Mouse (Mus musculus) cerebellum, postnatal 10 days (tissue): ENCODE results near the gene Bcl7a.
A peak's percentile ranks its signal among the peaks of the same experiment; 100 is the strongest.

ENCODE experiments used
- DNase-seq, 2 experiments: peaks; one replicate each; pipeline ENCODE4 v3.0.0; 2021; ENCODE audit warnings: mixed read lengths in 2 of 2

The Bcl7a gene

DNA sequence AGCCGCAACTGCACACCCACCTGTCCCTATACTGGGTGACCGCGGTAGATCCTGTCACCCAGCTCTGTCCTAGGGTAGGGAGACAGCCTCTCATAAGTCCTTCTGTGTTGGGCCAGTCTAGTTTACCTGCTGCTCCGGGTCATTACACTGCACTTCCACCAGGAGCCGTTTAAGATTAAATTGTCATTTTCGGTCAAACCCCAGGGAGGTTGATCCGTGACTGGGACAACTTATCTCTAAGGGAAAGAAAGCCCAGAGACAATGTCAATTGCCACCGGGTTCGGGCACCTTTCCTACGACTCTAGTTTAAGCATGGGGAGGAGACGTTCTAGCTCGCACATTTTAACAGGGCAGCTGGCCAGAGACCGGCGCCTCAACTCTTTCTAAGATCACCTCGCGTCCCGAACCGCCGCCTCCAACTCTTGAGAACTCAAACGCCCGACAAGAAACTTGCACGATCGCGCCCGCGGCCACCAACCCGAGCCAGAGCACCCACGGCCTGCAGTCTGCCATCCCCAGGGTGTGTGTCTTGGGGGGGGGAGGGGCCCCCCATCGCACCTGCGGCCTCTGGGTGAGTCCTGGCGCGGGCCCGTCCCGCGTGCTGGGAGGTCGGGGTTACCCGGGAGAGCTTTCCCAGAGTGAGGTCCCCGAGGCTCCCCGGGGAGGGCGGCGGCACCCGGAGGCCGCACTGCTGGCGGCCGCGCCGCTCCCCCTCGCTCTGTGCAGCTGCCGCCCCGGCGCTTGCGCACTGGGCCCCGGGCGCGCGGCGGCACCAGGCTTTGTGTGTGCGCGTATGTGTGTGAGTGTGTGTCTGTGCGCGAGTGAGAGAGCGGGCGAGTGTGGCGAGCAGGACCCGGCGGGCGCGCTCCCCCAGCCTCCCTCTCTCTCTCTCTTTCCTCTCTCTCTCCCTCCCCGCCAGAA, at the start of gene Bcl7a:
TSS of gene Bcl7a (plus strand) at position 128 of the 921 bp plus-strand sequence.
- DNase-seq = peak; percentile 93 to 97

DNA sequence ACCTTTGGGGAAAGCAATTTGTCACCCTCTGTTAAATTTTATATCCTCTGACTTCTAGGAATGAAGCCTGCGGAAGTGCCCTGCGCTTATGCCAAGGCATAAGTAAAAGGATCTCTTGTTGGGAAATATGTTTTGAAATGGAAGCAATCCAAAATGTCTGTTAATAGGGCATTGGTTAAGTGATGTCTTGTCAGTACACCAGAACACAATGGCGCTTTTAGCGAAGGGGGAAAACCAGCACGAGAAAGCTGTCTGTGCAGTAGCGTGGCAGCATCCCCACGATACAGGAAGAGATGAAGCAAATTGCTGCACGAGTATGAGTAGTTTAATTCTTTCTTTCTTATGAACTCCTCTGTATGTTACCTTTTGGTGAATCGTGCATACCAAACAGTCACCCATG, 49.0 kb upstream of the Bcl7a start:
- DNase-seq = no peak

DNA sequence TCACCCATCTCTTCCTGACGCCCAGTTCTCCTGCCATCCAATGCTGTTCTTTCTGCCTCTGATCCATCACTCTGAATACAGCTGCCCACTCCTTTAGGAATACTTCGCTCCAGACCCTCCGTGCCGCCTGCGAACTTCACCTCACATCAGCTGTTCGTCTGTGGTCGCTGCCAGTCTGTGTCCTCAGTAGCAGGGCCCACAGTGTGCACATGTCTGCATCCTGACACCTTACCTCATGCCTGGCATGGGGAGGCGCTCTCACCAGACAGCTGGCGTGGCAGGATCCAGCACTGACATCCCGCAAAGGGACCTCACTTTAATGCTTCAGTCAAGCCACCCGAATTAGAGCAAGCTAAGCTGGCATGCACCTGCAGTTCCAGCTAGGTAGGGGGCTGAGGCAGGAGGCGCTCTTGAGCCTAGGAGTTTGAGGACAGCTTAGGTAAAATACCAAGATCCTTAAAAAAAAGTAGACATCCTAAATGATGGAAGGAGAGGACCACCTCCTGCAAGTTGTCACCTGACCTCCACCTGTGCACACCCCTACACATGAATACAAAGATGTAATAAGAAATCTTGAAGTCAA, 47.3 kb upstream of the Bcl7a start:
- peak; percentile 46 to 52 for DNase-seq

DNA sequence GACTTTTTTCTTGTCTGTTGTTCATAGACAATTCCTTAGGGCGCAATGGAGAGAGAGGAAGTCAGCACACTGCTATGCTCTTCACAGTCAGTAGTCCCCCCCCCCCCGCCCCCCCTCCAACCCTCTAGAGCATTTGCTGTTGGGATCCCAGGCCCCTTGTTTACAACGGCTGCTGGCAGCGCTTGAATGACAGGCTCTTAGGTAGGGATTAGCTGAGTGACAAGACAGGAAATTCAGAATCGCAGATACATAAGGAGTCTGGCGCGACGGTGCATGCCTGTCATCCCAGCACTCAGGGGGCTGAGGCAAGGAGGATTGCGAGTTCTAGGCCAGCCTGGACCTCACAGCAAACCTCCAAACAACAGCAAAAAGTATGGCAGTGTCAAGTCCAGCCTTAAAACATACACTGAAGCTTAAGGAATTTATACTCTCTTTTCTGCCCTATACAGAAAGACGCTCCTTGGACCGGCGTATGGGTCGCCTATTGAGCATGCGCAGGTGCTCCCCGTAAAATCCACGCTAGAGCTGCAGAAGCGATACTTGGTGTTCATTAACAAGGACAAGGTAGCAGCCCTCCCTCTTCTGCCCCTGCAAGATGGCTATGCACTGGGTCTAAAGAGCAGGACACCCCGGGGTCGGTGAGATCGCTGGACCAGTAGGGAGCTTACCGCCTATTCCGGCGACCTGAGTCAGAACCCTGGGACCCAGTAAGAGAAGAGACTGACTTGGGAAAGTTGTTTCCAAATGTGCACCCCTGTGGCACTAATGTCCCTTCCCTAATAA, 46.5 kb upstream of the Bcl7a start:
- DNase-seq = no peak

DNA sequence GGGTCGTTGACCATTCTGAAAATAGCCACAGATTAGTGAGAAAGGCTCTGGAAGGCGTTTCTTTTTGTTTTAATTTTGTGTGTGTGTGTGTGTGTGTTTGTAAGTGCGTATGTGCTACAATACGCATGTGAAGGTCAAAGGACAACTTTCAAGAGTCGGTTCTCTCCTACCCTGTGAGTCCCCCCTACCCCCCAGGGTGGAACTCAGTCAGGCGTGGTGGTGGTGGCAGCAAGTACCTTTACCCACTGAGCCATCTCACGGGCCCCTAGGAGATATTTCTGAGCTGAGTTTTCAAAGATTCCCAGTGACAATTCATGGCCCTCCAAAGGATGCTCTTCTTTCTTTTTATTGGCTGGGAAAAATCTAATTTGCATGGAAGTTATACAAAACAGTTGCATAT, 45.8 kb upstream of the Bcl7a start:
- peak in 1 of 2 experiments; percentile 20 for DNase-seq

DNA sequence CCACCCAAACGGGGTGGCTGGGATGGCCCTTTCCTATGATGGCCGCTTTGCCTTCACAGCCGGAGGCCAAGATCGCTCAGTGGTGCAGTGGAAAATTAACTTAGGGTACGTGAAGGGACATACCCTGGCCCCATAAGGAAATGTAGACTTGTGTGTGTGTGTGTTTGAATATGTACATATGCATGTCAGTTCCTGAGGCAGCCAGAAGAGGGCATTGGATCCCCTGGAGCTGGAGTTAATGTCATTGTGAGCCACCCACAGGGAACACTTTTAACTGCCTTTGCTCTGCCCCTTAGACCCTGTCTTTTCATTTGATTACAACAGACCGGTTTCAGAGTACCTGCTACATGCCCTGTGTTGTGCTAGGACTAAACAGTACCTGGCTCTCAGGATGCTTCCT, 45.1 kb upstream of the Bcl7a start:
- DNase-seq = peak; percentile 36 to 52

DNA sequence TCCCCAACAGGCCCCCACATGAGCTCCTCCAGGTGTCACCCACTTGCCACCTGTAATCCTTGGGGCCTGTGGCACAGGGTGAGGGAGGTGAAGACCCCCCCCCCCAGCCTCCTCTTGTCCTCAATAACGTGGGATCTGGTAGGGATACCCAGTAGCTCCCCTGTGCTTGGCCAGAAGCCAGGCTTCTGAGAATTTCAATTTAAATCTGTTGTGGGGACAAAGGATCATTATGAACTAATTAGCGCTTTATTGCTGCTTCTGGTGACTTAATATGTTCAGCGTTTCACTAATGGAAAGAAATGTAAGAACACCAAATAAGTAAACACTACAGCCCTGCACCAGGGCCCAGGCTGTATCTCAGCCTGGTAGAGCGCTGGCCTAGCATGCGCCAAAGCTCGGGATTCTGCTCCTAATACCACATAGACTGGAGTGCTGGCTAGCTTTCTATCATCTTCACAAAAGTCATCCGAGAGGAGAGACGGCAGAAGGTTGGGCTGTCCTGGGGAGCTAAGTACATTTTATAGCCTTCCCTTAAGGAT, 43.1 kb upstream of the Bcl7a start:
- DNase-seq = peak; percentile 44 to 52

DNA sequence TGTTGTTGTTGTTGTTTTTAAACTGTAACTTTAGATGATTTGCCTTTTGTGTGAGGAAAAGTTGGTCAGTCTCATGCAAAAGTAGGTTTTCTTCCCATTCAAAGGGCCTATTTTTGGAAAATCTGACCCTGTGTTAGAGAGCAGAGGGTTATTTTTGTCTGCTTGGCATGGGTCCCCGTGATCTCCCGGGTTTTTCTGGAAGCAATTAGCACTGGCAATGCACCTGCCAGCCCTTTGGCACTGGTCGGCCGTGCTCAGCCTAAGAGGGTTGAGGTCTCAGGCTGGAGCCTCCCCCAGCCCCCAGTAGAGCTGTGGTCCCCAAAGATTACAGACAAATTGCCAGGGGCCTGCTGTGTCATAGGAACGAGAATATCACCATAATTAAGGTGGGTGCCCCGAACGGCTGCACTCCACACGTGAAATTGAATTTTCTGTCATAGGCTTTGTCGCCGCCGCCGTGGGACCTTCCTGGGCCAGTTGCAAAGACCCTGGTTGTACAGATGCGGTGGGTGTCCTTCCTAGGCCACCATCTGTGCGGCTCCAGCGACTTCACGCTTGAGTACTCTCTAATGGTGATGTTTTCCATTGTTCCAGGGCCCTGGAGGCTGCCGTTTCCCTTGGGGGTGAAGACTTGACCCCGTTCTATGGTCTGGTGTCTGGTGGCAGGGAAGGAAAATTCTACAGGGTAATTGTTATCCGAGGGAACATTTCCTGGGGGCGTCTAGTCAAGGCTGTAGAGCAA, 41.7 kb upstream of the Bcl7a start:
- peak; percentile 88 to 89 for DNase-seq

DNA sequence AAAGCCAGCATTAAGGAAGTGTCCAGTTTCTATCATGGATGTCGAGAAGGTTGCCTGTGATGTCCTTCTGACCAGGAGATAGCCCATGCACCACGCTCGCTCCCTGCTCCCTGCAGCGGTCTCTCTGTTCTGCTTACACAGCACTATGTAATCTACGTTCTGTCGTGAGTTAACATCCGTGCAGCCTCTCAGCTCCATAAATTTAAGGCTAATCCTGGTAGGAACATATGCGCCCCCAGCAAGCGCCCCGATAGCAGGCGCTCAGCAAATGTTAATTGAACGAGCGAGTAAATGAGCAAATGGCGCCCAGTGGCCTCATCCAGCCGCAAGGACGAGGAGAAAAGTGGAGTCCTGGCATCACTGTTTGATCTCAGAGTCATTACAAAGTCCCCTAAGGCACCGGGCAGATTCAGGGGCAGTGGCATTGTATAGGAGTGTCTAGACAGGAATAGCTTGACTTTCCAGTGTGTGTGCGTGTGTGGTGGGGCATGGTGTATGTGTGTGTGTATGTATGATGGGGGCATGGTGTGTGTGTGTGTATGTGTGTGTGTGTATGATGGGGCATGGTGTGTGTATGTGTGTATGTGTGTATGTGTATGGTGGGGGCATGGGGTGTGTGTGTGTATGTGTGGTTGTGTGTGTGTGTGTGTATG, 35.9 kb upstream of the Bcl7a start:
- DNase-seq = no peak

DNA sequence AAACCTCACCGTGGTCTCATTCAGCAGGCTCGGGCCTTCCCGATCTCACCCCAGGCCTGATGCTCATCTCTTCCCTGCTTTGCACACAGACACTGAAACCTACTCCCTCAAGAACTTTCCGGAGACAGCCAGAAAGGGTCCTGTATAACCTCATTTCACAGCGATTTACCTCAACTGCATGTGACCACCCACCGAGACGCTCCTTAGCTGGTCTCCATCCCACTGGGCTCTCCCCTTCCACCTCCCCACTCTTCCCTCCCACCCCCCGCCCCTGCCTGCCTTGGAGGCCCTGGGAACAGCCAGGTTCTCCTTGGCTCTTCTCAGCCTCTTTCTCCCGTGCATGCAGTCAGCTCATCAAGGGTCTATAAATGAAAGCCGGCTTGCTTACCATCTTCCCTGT, 33.8 kb upstream of the Bcl7a start:
- DNase-seq = no peak

DNA sequence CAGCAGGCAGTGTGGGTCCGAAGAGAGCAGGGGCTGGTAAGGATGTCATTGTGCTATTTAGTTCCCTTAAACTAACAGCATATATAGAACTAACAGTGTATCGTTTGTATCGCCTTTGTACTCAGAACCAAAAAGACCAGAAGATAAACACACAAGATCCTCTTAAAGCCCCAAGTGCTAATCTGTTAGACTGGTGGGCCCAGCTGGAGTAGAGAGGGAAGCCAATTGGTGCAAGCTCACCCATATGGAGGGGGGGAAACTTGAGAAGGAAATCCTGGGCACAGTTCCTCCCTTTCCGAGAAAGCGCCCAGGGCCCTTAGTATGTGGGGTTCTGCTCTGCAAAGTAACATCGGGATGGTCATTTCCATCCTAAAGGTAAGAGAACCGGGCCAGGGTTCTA, 33.4 kb upstream of the Bcl7a start:
- peak; percentile 51 to 64 for DNase-seq

DNA sequence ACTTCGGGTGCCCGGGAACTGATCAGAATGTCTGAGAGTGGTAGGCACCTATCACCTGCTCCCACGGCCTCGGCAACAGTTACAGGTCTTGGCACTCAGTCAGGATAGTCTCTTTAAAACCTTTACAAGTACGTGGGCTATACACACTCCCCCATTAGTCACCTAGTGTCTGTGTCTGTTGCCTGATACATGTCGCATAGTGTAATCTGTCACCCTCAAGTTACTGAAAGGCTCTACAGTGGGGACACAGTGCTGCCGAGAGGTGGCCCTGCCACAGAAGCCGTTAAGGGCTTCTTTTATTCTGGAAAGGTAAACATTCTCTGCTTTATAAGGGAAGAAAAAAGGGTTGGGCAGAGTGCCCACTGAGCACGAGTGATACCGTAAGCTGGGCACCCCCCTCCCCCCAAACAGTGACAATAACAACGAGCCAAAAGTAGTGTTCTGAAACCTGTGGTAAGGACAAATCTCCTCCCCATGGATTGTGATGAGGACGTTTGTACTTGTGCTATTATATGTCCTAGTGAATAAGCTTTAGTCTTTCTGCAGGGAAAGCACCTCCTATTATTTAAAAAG, 30.5 kb upstream of the Bcl7a start:
- no peak for DNase-seq

DNA sequence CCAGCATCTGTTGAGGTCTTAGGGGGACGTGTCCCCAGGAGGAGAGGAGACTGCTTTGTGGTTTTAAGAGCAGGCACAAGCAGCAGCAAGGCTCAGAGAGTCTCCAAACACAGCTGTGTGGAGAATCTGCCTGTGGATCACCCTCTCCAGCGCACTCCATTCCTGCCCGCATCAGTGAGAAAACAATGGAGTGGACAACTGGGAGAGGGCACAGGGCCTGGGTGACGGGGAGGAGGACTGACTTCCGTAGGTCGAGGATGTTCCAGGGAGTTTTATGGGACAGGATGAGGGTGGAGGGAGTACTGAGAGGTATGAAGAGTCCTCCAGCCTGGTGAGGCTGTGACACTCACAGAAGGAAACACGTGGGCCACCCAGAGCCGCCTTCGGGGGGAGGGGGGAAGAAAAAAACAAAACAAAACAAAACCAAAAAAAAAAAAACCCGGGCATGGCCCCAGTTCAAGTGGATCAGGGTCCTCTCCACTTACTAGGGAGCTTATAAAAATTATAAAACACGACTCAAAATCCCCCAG, 29.7 kb upstream of the Bcl7a start:
- no peak for DNase-seq

DNA sequence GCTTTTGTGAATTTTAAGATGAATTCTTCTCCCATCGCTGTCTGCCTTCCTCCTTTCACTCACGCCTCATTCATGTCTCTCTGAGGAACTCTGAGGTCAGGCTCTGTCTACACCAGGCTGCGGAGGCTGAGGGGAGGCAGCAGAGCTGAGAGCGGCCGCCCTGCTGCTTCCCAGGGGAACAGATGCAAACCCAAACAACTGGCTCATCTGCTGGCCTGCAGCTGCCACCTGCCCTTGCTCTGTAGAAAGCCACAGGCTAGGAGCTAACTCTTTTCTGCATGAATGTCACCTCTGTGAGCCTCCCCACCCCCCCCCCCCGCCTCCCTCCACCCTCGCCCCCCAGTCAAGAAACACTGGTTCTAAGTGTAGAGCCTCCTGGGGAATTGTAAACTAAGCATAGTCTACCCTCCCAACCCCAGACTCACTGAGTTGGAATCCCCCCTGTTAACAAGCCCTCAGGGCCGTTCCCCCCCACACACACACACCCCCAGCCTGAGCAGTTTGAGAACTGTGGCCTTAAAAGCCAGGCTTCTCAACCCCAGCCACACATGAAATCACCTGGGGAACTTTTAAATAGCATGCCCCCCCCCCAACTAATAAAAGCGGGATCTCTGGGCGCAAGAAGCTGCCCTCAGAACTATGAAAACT, 28.3 kb upstream of the Bcl7a start:
- no peak for DNase-seq

DNA sequence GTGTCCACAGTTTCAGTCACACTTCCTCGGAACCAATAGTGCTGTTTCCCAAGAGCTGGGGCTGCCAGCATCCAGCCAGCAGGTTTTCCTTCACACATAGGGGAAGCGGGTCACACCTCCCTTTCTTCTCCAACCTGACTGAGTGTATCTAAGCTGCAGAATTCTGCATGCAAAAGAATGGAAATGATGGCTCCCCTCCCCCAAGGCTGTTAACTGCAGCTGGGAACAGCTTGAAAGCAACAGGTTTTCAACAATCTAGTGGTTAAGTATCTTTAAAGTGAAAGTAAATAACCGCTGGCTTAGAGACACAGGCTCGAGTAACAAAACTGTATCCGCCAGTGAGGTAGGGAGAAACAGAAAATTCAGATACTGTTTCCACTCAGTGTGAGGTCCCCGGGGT, 25.6 kb upstream of the Bcl7a start:
- no peak for DNase-seq

DNA sequence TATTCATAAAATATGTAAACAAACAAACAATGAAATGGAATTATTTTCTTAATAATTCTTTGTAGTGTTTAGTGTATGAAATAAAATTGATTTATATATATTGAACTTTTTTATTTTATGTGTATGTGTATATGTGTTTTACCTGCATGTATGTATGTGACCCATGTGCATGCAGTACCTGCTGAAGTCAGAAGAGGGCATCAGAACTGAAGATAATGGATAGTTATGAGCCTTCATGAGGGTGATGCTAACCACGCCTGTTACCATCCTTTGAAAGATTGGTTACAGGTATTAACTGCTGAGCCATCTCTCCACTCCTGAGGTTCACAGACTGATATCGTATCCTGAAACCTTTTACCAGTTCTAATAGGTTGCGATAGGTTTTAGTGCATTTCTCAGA, 23.5 kb upstream of the Bcl7a start:
- no peak for DNase-seq

DNA sequence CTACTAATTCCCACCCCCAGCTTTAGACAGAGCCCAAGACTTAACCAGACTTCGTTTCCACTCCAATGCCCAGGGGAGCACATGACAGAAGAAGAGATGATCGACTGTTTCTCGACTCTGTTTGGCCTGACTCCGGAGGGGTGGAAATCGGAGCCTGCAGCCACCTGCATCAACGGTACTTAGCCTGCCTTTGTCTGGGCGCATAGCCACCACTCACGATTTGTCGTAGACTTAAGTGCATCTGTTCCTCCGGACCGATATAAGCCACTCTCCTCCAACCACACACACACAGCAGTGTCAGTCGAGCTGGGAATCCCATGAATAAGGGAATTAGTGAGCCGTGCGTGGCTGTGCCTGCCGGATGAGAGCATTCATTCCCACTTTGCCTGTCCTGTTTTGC, 19.4 kb upstream of the Bcl7a start:
- peak; percentile 75 for DNase-seq

DNA sequence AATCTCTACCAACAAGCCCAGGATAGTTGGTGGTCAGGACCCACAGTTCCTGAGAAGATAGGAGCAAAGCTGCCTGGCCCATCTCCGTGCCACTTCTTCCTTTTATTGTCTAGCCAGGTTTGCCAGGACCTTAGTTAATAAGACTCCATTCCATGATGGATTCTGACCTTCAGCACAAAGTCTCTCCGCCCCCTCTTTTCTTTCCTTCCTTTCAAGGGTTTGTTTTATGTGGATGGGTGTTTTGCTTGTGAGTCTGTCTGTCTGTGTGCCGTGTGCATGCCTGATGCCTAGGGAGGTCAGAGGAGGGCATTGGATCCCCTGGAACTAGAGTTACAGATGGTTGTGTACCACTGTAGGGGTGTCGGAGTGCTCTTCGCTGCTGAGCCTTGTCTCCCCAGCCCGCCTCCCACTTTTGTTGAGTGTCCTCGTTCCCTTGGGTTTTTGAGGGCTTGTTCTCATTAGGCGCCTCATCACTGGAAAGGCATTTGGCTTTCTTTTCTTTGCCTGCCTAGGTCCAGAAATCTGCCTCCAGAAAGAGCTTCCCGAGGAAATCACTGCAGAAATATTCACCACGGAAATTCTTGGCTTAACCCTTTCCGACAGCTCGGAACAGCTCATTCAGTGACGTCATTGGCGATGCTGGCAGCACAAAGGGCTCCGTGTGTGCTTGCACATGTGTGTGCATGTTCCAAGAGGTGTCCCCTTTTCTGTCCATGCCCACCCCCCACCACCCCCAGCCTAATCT, 17.5 kb upstream of the Bcl7a start:
- DNase-seq = peak in 1 of 2 experiments; percentile 50

DNA sequence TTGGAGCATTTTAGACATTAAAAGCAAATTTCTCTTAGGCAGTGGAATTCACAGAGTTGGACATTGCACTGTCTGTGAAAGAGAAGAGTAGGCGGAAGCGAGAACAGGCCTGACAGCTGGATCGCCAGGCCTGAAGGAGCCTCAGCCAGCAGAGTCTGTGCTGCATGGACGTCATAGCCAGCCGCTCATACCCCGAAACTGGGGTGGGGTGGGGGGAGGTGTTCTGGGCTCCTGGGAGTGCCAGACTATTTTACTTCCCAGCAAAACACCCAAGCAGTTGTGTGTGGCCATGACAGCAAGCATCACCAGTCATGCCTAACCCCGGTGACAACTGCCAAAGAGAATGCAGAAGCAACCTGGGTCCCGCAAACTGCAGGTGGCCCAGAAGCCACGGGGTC, 16.9 kb upstream of the Bcl7a start:
- DNase-seq = peak in 1 of 2 experiments; percentile 28

DNA sequence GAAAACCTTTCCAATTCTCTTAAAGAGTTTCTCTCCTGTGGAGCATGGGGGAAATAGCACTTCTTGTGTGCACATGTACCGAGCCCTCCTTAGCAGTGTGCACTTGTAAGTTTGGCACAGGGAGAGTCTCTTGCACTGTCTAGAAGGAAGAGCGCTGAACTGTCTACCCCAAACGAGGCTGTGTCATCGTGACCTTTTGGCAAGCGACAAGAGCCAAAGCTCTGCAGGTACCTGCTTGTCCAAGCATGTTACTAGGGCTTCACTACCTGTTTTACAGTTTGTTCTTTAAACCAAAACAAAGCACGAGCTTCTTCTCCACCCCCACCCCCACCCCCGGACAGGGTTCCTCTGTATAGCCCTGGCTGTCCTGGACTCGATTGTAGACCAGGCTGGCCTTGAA, 15.9 kb upstream of the Bcl7a start:
- no peak for DNase-seq
